Mouse (Mus musculus): ENCODE measurements around the gene Slc30a3.

Slc30a3 gene

DNA sequence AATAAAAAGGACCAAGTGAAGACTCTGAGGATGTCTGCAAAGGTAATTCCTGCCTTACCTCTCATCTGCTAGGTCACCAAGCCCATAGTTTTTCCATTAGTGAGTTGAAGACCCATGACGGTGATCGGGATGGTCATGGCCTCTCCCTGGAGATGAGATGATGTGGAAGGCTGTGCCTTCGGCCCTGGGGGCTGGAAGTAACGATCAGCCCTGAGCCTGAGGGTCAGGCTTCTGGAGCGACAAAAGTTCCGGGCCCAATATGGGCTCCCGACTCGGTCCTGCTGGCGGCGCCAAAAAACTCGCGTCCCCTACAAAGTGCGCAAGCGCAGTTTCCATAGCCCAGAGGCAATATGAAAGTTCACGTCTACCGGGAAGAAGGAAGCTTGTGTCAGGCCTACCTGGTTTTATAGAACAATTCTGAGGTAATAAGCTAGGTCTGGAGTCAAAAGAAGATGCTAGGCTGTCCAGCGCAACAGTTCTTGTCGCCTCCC lies at the start of gene Slc30a3:
Slc30a3 (minus strand) TSS at position 238 of the 491 bp plus-strand sequence.
- no peak for DNase-seq (ENCODE audit: low read depth, low spot score)

DNA sequence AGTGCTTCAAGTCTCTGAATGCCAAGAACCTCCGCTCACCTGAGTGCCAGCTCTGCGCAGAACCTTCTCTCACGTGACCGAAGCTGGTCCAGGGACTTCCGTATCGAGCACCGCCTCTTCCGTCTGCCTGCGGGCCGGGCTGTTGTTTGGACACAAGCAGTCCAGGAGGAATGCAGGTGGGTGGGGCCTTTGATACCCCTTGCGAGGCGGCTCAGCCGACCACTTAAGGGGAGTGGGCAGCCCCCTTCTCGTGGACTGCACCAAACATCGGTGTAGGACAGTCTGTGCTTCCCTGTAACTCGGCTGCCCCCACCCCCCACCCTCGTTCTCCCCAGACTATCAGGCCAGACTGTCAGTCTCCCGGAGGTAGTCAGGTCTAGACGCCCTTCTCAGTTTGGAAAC lies 46.1 kb upstream of the Slc30a3 start, which contains the start of gene Mpv17:
Mpv17 (minus strand) TSS at position 100 of the 402 bp plus-strand sequence.
- DNase-seq (ENCODE audit: low read depth, low spot score) = peak; percentile 74

DNA sequence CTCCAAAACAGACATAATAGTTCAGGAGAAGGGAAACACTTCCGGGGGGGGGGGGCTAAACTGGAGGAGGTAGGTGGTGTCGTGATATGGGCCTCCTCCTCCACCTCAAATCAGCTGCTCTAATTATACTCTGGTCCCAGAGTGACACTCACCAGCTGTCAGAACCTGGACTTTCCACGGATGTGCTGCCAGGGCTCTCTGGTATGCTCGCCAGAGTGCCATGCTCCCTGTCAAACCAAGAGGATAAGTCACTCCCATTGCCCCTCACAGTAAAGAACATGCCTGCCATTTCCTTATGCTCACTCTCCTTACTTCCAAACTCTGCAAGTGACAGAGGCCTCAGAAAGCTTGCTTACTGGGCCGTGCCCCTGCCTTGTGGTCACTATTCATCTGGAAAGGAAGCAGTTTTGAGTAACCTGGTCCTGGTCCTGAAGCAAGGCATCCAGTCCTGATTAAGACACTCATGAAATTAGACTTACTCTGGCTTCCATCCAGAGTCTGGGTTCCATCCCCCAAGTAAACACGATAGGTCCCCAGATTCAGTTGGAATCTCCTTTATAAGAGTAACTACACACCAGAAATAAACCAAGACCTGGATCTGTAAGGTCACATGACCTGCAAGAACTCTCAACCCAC lies 45.6 kb upstream of the Slc30a3 start:
- no peak for DNase-seq (ENCODE audit: low read depth, low spot score)

DNA sequence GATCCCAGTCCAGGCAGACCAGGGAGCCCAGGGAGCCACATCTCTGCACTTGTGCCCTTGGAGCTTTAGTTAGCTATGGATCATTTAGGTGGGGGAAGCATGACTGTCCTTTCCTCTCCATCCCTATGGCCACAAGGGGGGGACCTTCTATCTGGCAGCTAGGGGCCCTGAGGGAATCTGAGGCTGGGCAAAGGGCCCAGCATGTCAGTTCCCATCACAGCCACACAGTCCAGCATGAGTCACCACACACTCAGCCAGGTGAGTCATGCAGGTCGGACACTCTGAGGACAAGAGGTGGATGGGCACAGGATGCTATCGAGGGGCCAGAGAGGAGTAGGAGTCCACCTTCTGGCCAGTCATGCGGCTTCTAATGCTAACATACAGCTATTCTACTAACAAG lies 43.7 kb upstream of the Slc30a3 start:
- DNase-seq (ENCODE audit: low read depth, low spot score) = no peak

DNA sequence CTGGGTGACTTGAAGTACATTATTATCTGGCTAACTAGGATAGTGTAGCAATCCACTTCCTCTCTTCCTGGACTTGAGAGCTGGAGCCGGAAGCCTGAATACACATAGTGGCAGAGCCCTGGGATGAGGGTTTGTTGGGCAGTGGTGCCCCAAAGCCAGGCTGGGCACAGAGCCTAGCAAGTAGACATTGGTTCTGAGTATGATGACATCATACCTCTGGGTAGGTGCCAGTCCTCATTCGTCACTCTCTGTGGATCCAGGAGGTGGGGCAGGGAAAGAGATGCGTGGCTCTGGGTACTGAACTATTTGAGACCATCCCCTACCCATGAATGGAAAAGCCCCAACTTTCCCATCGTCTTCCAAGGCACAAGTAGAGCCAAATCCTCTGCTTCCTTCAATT lies 41.7 kb upstream of the Slc30a3 start:
- no peak for DNase-seq (ENCODE audit: low read depth, low spot score)

DNA sequence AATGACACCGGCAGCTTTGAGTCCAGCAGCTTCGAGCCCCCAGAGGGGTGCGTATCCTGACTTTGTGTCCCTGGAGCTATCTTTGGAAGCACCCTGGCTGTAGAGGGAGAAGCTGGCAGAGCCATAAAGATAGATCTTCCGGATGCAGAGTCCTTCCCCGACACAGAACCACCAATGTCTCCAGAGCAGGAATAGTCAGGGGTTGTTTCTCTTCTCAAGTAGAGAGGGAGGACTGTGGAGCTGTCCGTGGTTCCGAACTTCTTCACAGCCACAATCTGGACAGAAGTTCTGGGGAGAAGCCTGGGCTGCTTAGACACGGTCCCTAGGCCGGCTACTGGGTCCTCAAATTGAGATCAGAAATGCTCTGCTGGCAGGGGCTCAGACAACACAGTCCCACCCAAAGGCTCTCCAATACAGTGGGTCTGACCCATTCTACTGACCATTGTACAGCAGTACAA lies 31.0 kb upstream of the Slc30a3 start:
- no peak for DNase-seq (ENCODE audit: low read depth, low spot score)

DNA sequence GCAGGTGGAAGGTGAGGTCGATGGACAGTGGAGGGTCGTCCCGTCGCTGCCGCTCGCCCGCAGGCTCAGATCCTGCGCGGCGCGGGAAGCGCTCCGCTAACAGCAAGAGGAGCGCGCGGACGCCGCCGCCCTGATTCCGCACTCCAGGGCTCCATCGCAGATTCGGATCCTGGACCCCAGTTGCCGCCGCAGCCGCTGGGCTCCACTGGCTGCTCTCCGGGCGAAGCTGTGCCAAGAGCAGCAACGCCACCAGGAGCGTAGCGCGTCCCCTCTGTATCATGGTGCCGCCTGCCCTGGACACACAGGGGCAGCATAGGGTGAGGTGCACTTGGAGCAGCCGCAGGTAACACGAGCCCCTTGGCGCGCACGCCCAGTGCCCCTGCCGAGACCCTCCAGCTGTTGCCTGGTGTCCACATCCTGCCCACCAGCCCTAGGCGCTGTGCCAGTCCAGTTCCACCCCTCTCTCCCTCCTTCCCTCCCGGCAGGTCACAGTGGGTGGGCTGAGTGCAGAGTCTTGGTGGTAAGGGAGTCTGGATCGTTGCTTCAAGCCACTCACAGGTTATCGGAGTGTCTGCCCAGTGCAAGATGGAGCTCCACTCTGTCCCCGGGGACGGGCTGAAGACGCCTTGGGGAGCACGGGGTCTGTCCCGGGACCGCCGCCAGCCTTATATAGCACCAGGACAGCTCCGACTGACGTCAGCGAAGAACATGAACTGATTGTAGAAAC lies 30.4 kb upstream of the Slc30a3 start, which contains the start of gene Ucn:
Ucn (minus strand) TSS at position 589 of the 727 bp plus-strand sequence.
- DNase-seq (ENCODE audit: low read depth, low spot score) = no peak

DNA sequence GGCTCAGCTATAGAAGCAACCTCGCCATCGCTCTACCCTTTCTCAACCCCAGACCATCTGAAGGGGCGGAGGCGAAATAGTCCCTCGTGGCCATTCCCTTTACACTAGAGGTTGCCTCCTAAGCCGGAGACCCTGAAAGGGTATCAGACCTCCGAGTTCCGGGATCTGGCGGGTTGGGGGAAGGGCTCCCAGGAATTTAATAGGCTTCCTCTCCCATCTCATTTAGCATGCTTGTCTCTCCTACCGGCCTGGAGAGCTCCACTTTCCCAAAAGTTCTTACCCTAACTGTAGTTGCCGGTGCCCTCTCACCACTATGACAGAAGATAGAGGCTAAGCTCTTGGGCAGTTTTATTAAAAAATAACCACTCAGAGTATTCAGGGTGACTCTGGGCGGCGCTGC lies 29.6 kb upstream of the Slc30a3 start:
- DNase-seq (ENCODE audit: low read depth, low spot score) = no peak

DNA sequence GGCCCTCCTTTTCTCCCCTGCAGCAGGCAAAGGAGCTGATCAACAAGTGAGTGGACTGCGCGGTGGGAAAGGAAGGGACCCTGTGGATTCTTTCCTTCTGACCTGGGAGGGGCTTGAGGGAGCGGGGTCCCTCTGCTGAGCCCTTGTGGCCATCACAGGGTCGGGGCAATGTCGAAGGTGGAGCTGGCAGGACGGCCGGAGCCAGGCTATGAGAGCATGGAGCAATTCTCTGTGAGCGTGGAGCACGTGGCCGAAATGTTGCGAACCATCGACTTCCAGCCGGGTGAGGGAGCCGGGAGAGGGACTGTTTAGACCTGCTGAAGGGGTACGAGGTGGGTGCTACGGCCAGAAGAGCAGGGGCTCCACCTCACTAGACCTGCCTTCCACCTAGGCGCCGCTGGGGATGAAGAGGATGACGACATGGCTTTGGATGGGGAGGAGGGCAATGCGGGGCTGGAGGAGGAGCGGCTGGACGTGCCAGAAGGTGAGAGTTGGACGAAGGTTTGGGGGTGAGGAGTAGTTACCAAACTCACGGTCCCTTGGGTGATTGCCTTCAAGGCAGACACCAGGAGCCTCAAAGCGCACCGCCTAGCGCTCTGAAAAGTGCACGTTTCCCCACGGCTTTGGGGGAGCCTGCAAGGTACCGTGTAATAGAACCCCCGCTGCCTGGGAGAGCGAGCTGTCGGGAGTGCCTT lies 28.8 kb upstream of the Slc30a3 start:
- no peak for DNase-seq (ENCODE audit: low read depth, low spot score)

DNA sequence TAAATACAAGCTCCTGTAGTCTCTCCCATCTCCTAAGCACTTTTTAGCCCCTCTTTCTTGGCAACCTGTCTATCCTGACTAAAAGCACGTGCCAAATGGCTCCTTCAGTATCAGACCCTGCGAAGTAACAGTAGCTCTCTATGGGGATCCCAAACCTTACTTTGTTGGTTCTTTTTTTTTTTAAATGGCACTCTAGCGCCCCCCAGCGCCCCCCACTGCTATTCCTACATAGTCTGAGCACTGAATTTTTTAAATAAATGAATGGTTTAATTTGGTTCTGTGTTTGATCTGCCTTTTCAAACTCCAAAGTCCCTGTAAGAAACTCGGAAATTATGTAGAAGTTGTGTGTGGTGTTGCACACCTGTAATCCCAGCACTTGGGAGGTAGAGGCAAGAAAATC lies 18.0 kb upstream of the Slc30a3 start:
- no peak for DNase-seq (ENCODE audit: low read depth, low spot score)

DNA sequence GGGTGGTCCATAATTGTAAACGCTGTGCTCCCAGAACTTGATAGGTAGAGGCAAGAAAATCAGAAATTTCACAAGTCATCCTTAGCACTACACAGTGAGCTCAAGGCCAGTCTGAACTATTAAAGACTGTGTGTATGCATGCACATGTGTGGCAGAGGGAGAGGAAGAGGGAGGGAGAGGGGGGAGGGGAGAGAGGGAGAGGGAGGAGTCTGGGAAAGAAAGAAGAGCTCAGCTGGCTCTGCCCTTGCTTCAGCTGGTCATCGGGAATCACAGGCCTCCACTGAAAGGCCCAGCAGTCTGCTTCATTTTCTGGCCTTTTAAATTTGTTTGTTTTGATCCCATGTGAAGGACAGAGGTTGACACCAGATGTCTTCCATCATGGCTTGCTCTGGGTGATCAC lies 15.4 kb upstream of the Slc30a3 start:
- DNase-seq (ENCODE audit: low read depth, low spot score) = no peak

DNA sequence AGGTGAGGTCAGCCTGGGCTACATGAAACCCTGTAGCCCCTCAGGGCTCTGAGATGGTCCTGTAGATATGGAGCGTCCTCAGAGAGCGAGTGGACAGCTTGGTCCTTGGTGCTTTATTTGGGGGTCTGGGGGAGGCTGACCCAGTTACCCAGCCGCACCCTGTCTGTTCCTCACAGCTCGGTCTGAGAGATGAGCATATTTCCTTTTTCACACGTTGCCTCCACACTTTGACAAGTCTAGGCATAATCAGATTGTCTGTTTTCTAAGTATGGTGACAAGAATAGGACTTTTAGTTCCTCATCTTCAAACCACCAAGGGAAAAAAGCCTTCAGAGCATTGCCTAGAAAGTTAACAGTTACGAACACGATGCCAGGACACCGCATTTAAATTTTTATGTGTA lies 13.1 kb upstream of the Slc30a3 start:
- DNase-seq (ENCODE audit: low read depth, low spot score) = no peak

DNA sequence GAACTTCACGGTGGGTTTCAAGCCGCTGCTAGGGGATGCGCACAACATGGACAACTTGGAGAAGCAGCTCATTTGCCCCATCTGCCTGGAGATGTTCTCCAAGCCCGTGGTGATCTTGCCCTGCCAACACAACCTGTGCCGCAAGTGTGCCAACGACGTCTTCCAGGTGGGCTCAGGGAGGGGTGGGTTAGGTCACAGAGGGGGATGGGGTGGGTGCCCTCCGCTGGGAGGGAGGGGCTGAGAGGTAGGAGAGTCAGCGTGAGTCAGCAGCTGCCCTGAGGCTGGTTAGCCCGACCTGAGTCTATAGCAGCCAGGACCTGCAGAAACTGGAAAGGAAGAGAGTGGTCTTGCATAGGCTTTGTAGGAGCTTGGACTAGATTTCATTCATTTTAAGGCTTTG lies 8.9 kb upstream of the Slc30a3 start:
- no peak for DNase-seq (ENCODE audit: low read depth, low spot score)

DNA sequence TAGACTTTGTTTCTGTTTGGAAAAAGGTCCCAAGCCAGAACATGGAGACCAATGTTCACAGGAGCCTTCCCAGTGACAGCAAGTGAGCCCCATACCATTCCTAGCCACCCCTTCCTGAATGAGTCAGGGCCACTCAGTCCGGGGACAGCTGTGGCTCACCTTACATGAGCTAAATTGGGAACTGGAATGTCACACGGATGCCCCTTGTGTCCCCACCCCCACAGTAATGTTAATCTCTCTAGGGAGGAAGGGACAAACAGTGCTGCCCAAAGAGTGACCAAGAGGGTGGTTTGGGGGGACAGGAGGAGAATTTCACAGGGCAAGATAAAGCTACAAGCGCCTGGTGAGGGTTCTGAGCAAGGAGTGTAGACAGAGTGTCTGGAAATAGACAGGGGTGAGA lies 8.3 kb upstream of the Slc30a3 start, which contains the start of gene Trim54:
Trim54 (plus strand) TSS at position 359 of the 400 bp plus-strand sequence.
- DNase-seq (ENCODE audit: low read depth, low spot score) = no peak

DNA sequence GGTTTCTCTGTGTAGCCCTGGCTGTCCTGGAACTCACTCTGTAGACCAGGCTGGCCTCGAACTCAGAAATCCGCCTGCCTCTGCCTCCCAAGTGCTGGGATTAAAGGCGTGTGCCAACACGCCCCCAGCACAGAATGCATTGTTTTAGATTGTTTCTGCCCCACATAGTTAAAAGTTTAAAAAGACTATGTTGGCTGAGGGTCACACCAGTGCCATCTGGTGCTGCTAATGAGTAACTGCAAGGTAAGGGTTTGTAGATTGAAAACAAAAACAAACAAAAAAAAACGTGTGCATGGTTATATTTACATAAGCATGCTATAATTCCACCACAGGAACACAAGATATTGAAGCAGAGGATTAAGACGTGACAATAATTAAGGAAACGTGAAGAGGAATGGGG lies 2.7 kb upstream of the Slc30a3 start:
- no peak for DNase-seq (ENCODE audit: low read depth, low spot score)

DNA sequence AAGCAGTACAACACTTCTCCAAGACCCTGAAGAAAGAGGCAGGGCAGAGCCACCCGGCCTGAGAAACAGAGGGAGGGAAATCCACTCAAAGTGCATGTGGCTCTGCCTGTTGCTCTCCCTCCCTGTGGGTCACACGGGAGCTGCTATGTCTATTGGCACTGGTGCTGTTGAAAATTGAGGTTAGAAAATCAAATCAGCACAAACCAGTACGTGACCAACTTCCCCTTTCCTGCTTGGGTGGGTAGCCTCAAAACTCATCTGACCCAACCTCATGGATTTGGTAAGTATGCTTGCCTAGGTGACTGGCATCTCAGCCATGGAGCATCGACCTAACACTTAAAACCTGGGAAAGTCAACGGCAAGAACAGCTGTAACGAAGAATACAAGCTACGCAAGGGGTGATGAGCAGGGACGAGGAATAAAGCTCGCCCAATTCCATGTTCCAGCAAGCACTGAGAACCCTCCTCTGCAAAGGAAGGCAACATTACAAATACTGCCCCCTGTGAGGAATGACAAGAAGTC lies 2.2 kb downstream of the Slc30a3 start, which contains the start of gene Dnajc5g:
Dnajc5g (plus strand) TSS at position 472 of the 522 bp plus-strand sequence.
- DNase-seq (ENCODE audit: low read depth, low spot score) = no peak

DNA sequence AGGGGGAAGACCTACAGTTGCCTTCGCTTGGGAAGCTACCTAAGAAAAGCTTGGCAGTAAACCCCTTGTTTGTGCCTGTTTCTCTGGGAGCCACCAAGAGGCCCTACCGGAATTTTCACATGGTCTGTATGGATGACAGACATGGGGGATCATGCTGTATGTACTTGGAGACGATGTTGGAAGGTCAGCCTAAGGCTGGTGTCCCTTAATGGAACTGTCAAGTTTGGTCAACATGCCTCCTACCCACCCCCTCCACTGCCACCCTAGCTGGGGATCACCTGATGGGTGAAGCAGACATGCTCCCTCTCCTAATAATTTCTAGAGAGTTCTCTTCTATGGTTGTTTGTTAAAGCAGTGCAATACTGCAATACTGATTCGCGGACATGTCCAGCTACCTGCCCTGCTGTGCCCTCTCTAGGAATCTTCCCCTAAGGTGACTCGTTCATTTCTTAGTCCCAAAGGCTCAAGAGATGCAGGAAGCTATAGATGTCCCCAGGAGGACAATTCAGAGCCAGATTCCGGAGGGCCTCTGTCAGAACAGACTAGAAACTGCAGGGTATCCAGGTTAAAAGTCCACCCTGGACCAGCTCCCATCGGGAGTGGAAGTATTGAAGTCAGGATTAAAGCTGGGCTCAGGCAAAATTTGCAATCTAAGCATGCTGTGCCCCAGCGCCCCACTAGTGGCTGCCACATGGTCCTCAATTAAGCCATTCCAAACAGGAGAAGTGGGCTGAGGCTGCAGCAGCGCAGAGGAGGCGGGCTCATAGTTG lies 12.1 kb downstream of the Slc30a3 start:
- no peak for DNase-seq (ENCODE audit: low read depth, low spot score)

DNA sequence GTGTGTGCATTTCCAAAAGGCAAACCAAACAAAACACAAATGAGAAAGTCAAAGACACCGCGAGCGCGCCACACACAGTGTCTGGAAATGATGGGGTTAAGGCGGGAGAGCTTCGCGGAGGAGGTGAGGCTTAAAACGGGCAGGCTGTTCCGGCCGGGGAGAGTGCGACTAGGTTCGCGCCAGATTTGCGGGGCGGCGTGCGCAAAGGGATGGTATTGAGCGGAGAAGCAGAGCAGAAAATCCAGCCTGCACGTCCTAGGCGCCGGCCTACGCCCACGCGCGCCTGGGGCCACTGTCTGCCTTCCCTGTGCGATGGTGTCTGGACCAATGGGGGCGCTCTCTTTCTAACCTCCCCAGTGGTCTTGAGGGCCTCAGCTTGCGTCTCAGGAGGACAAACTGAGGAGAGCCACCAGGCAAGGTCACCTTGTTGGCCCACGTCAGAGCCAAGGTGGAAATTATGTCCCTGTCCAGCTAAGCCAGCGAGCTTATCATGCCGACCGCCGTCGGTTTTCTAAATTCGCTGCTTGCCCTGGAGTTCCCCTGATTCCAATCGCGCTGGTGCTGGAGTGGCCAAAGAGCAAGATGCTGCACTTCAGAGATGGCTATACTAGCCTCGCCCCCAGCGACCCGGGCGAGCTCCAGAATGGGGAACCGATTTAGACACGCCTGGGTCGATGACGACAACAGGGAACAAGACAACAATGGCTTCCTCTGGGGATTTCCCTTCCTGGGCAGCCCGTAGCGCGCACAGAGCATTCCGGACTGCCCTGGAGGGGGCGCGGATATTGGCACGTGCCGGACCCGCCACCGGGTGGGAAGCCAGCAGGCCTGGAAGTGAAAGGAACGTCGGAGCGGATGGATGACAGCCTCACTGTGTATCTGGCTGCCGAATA lies 13.0 kb downstream of the Slc30a3 start:
- no peak for DNase-seq (ENCODE audit: low read depth, low spot score)

DNA sequence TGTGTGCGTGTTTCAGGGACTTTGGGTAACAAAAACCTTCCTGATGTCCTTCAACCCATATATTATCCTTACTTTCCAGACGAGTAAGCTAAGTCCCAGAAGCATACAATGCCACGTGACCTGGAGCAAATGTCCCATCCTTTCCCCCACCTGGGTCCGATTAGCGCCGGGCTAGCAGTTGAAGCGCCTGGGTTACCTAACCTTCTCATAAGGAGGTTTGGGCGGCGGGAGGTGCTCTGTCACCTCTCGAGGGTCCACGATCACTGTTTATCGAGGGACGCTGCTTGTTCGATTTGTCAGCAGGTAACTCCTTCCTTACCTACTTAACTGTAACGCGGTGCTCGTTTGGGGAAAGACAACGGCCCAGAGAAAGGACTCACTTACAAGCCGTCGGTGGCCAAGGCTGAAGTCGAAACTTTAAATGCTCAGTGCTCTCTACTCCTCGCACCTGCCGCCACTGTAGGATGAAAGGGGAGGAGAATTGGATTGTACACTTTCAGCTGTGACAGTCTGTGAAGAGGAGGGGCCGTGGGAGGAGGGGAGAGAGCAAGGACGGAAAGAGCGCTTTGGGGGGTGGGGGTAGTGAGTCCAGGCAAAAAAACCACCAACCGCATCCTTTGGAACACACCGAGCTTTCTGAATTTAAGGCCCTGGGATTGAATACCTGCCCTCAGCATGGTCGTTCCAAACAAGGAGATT lies 13.8 kb downstream of the Slc30a3 start:
- DNase-seq (ENCODE audit: low read depth, low spot score) = no peak
